Mouse (Mus musculus) lung, postnatal 36 days (tissue): Measurements from ENCODE around the gene Slc29a2.
A peak's percentile ranks its signal among the peaks of the same experiment; 100 is the strongest.

Experiments used
- DNase-seq: peaks from one replicate; pipeline ENCODE4 v3.0.0; 2022; ENCODE audit warnings: mixed read lengths

Slc29a2 gene

DNA sequence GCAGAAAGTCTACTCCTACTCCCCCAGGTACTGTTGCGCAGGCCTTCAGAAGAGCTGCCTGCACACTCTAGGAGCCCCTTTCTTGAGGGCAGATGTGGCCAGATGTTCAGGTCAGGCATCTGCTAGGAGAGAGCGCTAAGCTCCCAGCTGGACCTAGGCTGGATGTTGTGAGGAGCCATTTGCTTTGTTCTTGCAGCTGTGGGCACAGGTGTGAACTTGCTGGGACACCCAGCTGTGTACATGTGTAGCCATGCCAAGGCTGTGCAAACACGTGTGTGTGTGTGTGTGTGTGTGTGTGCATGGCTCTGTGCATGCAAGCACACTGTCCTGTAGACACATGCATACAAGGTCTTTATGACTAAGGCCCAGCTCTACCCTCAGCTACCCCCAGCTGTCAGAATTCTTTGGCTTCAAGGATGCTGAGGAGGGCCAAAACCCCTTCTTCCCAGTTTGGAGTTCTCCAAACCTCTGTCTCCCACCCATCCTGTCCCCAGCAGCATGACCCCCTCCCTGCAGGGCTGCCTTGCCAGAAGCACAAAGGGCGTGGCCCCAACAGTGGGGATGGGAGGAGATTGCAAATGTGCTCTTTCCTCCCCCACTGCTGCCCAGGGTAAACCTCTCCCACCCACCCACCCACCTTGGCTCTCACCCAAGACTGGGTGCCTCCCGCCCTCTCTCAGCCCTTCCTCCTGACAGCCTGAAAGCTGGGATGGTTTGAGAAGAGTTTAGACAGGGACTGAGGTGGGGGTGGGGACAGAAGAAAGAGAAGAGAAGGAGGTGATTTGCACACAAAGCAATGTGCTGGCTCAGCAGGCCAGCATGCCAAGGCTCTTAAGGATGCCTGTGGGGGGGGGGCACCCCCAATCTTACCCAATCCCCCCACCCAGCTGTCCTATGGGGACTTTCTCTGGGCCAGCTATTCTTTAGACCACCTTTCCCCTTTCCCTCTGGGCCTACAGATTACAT lies 37.0 kb downstream of the Slc29a2 start:
- peak; percentile 29 for DNase-seq

DNA sequence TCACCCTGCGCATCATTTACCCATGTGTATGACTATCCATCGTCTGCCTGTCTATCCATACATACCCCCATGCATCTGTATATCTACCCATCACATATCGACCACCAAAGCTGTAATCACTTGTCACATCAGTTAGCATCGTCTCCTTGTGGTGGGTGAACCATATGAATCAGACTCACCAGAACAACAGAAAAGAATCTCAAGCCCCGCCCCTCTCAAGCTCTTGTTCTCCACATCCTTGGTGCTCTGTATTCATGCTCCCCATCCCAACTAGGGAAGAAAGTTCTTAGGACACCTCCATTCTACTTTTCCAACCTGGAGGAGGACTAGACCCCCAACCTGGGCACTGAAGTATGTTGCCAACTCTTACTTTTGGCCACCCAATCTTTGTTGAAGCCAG lies 38.4 kb downstream of the Slc29a2 start:
- no peak for DNase-seq

GRCm38 (mm10) chr19:5062446-5062845 lies 38.8 kb downstream of the Slc29a2 start:
- DNase-seq, result peak; percentile 35

GRCm38 (mm10) chr19:5065104-5065503 lies 41.4 kb downstream of the Slc29a2 start:
- no peak for DNase-seq

- no peak for DNase-seq
Measured at GRCm38 (mm10) chr19:5067040-5067799, 43.6 kb downstream of the Slc29a2 start.

DNA sequence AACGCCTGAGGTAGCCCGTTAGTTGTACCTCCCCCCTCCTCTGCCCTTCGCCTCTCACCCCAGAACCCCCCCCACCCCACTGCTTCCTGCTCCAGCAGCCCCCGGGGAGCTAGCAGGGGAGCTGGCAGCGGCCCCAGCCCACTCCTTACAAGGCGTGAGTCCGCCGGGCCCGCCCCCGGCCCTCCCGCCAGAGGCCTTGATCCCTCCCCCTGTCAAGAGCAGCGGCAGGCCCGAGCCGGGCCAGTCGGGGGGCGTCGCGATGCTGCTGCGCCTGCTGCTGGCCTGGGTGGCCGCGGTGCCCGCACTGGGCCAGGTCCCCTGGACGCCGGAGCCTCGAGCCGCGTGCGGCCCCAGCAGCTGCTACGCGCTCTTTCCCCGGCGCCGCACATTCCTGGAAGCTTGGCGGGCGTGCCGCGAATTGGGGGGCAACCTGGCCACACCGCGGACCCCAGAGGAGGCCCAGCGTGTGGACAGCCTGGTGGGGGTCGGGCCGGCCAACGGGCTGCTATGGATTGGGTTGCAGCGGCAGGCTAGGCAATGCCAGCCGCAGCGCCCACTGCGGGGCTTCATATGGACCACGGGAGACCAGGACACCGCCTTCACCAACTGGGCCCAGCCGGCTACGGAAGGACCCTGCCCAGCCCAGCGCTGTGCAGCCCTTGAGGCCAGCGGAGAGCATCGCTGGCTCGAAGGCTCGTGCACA lies 44.4 kb downstream of the Slc29a2 start, which contains the start of gene Cd248:
TSS of gene Cd248 (plus strand) at position 212 of the 703 bp plus-strand sequence.
- DNase-seq, result peak; percentile 67

DNA sequence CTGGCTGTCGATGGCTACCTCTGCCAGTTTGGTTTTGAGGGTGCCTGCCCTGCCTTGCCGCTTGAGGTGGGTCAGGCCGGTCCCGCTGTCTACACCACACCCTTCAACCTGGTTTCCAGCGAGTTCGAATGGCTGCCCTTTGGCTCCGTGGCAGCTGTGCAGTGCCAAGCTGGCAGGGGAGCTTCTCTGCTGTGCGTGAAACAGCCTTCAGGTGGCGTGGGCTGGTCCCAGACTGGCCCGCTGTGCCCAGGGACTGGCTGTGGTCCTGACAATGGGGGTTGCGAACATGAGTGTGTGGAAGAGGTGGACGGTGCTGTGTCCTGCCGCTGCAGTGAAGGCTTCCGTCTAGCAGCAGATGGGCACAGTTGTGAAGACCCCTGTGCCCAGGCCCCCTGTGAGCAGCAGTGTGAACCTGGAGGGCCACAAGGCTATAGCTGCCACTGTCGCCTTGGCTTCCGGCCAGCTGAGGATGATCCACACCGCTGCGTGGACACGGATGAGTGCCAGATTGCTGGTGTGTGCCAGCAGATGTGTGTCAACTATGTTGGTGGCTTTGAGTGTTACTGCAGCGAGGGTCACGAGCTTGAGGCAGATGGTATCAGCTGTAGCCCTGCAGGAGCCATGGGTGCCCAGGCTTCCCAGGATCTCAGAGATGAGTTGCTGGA lies 45.0 kb downstream of the Slc29a2 start:
- no peak for DNase-seq

DNA sequence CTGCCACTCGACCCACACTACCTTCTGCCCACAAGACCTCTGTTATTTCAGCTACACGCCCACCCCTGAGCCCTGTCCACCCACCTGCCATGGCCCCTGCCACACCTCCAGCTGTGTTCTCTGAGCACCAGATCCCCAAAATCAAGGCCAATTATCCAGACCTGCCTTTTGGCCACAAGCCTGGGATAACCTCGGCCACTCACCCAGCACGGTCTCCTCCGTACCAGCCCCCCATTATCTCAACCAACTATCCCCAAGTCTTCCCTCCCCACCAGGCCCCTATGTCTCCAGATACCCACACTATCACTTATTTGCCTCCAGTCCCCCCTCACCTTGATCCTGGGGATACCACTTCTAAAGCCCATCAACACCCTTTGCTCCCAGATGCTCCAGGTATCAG lies 45.8 kb downstream of the Slc29a2 start:
- DNase-seq, result no peak

- DNase-seq, result no peak
Measured at GRCm38 (mm10) chr19:5069978-5070377, 46.3 kb downstream of the Slc29a2 start.

- DNase-seq, result no peak
Measured at GRCm38 (mm10) chr19:5071077-5071476, 47.4 kb downstream of the Slc29a2 start.

DNA sequence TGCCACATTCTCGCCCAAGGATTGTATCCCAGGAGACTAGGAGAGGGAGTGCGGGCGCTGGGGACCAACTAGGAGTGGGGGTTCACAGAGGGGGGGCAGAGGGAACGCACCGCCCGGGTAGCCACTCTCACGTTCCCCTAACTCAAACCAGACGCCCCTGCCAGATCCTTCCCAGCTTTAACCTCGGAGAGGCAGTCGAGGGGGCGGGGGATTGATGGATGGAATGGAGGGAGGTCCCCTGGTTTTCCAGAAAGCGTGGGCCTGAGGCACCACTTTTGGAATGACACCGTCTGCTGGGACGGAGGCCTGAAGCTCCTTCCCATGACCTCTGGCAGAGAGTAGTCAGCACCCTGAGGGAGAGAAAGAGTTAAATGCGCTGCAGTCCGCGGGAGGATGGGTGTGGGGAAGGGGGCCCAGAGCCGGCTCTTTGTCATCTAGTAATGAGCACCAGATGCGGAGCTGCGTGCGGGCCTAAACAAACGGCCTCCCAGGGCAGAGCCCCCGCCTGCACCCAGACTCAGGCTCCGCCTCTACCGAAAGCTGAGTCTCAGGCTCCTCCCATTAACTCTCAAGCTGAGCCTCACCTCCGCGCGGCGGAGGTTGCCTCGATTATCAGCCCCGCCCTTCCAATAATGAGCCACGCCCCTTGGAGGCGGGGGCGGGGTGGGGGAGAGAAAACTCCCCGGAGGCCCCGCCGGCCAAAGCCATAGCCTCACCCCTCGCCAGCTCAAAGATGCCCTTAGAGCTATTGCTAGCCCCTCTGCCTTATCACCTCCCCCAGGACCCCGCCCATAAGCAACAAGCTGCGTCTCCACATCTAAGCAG lies 48.1 kb downstream of the Slc29a2 start:
- DNase-seq, result peak; percentile 86

DNA sequence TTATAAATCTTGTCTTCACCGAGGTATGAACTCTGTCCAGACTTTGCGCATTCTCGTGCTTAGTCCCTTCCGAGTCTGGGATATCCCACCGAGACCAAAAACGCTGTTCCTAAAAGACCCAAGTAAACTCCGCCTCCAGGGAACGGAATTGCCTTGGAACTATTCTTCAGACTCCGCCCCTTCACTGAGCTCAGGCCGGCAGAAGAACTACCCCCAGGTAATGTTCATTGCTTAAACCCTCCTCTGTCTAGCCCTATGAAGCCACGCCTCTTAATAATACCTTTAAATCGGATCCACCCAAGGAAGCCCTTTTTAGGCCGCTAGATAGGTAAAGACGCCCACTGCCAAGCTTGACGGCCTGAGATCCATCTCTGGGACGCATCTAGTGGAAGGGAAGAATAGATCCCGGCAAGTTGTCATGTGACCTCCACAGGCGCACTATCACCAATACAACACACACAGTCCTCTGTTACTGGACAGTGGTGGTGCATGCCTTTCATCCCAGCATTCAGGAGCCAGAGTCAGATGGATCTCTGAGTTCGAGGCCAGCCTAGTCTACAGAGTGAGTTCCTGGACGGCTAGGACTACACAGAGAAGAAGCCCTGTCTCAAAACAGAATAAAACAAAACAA lies 48.8 kb downstream of the Slc29a2 start:
- peak; percentile 53 for DNase-seq

DNA sequence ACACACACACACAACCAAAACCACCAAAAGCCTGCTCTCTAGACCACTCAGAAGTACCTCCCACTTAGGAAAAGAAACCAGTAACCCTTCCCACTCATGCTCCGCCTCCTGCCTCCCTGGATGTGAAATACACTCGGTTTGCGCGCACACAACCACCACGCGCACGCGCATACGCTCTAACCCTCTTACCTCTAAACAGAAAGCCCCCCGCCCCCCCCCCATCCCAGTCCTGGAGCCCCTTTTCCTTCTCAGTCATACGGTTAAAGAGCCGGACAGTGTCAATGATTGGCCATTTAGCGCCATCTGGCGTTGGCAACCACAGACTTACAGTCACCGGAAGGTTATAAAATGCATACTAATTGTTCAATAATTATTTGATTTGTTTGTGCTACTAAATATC lies 49.4 kb downstream of the Slc29a2 start:
- peak; percentile 85 for DNase-seq

GRCm38 (mm10) chr19:5073518-5073917 lies 49.9 kb downstream of the Slc29a2 start:
- no peak for DNase-seq

DNA sequence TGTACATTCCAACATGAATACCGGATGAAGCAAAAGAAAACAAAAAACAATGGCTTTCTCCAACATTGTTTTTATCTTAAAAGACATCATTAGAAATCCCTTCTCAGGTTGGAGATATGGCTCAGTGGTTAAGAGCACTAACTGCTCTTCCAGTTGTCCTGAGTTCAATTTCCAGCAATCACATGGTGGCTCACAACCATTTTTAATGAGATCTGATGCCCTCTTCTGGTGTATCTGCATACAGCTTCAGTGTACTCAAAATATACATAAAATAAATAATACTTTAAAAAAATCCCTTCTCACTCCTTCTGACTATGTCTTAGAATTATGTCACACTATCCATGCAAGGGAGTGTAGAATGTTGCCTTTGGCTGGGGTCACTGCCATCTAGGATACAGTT lies 55.6 kb downstream of the Slc29a2 start:
- no peak for DNase-seq
